Mouse (Mus musculus) ovary, adult 18-20 months (tissue): ENCODE measurements around the gene Nfkbib.

Experiments used
- DNase-seq: peaks from one replicate; pipeline ENCODE4 v3.0.0; 2022; ENCODE audit warnings: low spot score, mixed read lengths

The Nfkbib gene

GRCm38 (mm10) chr7:28717726-28718125 is 49.6 kb downstream of the Nfkbib start:
- DNase-seq, result no peak

- peak; percentile 45 for DNase-seq
These were observed 50.6 kb downstream of the Nfkbib start, which contains the start of gene Fbxo17 for GRCm38 (mm10) chr7:28716590-28717281. Gene Fbxo17 (plus strand): TSS chr7:28716804.

- no peak for DNase-seq
These were observed 51.7 kb downstream of the Nfkbib start for GRCm38 (mm10) chr7:28715598-28715997.

GRCm38 (mm10) chr7:28714667-28715066 is 52.6 kb downstream of the Nfkbib start:
- no peak for DNase-seq

GRCm38 (mm10) chr7:28710962-28711361 is 56.4 kb downstream of the Nfkbib start:
- no peak for DNase-seq

- DNase-seq, result no peak
These were observed 57.9 kb downstream of the Nfkbib start for GRCm38 (mm10) chr7:28709454-28709853.
